Mouse (Mus musculus) ZHBTc4 (cell line): Measurements from ENCODE around the gene Tcam1.

Experiments
- DNase-seq: peaks from one replicate; pipeline ENCODE4 v3.0.0-alpha.2; 2011; ENCODE audit warnings: low read depth, low spot score

The Tcam1 gene

DNA sequence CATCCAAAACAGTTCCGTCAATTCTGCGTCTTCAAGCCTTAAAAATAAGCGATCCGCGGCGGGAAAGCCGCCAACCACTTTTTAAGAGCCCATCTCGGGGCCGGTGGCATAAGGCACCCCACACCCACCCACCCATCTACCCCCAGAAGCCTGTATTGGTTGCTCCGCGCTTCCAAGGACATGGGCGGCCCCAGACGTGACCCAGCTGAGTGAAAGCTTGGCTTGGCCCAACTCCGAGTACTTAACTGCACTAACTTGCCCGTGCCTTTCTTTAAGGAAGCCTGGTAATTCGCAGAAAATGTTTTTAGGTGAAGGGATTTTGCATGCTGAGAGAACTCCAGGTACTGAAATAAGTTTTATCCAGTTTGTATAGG is 3.2 kb upstream of the Tcam1 start:
- DNase-seq: no peak

DNA sequence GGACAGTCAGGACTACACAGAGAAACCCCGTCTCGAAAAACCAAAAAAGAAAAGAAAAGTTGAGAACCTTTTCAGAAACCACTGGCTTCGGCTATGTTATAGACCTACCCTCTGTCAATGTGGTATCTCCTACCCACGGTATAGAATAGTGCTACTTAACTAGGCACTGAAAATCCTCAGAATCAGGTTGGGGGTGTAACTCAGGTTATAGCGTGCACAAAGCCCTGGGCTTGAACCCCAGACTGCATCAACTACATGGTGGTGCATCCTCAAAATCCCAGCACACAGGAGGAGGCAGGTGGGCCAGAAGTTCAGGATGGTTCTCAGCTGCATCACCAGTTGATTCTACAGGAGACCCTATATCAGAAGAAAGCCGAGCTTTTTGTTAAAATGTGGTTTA is 2.7 kb upstream of the Tcam1 start:
- no peak for DNase-seq

DNA sequence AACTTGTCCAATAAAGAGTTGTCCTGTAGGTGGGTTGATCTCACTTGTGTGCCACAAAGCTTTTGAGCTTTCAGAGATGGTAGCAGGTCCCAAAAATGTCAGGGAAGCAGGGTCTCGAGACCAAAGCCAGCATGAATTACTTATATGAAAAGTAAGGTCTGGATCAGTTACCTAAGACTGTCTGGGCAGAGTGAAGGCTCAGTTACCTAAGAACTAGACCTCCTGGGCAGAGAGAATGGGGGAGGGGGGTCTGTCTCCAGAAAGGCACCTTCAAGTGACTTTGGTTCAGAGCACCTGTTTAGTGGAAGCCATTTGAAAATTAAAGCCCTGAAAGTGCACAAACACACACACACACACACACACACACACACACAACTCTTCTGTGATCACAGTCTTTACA is 2.1 kb upstream of the Tcam1 start:
- no peak for DNase-seq

DNA sequence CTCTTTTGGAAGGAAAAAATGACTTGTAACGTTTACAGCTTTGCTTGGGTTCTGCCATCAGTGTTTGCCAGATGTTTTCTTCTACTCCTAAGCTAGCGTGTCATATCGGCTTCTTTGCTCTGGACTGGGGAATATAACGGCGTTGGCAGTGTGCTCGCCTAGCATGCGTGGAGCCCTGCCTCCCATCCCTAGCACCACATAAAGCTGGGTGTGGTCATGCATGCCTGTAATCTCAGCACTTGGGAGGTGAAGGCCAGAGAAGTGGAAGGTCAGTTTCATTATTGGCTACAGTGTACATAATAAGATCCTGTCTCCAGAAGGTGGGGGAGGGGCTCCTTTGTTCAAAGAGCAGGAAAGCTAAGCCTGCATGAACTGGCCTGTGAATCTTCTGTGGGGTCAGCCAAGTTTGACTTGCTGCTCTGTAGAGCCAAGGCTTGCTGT is 1.5 kb upstream of the Tcam1 start:
- peak; percentile 69 for DNase-seq

DNA sequence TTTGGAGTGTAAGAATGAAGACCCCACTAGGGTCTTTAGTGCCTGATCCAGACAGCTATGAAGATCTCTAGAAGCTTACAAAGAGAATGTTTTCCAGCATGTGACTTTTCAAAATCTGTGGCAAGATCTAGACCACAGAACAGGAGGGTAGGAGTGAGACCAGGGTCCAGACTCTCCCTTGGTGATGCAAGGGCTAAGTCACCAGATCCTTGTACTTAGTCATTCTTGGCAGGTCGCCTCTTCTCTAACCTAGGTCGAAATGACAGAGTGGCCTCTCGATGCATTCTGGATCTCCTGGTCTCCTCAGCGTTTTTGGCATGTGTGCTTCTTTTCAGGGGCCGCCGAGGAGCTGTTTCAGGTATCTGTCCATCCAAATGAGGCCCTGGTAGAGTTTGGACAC is 6.0 kb downstream of the Tcam1 start:
- no peak for DNase-seq

DNA sequence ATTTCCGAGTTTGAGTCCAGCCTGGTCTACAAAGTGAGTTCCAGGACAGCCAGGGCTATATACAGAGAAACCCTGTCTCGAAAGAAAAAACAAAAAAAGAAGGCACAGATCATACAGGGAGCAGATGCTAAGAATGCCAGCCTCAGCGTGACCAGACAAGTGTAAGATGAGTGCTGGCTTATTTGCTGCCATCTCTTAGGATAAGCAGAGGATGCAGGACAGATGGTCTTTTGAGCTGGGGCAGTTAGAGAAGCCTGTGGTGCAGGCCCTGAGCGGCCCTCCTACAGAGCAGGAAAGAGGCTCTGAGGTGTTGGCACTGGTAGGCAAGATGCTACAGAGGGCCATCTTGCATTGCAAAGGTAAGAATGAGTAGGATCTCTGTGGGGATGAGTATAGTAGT is 6.9 kb downstream of the Tcam1 start:
- no peak for DNase-seq

DNA sequence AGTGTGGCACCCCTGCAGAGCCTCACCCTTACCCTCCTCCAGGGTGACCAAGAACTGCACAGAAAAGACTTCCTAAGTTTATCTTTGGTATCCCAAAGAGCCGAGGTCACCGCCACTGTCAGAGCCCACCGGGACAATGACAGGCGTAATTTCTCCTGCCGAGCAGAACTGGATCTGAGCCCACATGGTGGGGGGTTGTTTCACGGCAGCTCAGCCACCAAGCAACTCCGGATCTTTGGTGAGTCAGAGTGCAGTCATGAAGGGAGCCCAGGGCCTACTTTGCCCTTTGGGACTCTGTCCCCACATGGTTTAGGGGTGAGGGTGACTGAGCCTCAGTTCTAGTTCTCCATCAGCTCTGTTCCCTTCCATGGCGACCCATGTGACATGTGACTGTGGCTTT is 7.7 kb downstream of the Tcam1 start:
- no peak for DNase-seq

DNA sequence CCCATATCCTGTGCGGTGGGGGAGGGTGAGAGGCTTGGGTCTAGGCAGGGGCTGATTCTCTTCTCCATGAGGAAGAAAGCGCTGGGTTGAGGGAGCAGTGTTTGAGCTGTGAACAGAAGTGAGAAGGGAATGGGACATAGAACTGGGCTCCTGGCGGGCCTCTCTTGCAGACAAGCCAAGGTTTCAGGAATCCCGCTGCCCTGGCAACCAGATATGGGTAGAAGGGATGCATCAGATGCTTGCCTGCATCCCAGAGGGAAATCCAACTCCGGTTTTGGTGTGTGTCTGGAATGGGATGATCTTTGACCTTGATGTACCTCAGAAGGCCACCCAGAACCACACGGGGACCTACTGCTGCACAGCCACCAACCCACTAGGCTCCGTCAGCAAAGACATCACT is 9.7 kb downstream of the Tcam1 start:
- DNase-seq: no peak

DNA sequence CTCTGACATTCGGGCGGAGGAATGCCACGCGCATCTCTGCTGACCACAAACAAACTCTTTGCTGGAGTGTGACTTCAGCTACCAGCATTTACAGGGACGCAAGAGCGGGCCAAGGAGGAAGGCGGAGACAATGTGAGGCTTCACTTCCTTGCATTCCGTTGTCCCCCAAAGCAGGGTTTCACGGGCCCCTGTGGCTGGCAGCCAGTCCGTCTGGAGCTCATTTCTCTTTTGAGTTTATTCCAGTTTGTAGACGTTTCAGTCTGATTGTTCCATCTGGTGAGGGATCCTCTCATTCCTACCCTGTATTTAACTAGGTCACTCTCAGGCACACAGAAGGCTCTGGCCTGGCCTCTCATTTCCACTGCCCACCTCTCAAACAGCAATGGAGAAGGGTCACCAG is 10.5 kb downstream of the Tcam1 start:
- no peak for DNase-seq

DNA sequence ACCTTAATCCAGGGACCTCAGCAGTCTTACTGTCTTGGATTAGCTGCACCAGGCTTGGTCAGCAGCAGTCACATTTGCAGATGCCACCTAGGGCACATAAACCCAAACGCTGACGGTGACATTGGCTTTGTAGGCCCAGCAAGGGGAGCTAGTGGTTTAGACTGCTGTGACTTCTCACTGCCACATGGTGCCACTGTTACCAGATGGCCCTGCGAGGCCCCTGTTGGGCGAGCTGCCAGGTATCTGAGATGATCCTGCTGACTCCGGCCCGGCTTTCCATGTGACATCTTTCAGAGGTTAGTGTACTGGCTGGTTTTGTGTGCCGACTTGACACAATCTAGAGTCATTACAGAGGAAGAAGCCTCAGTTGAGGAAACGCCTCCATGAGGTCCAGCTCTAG is 12.9 kb downstream of the Tcam1 start:
- DNase-seq: no peak

DNA sequence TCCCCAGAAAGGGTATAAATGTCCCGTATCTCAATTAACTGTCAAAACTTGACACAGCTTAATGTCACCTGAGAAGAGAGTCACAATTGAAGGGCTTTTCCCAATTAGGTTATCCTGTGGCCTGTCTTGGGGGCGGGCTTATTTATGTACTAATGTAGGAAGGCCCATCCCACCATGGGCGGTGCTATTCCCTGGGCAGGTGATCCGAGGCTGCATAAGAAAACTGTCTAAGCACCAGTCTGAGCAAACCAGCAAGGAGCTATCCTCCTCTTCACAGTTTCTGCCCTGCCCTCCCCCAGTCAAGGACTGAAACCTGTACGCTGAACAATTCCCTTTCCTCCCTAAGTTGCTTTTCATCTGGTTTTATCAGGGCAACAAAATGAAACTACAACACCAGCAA is 13.9 kb downstream of the Tcam1 start:
- no peak for DNase-seq

DNA sequence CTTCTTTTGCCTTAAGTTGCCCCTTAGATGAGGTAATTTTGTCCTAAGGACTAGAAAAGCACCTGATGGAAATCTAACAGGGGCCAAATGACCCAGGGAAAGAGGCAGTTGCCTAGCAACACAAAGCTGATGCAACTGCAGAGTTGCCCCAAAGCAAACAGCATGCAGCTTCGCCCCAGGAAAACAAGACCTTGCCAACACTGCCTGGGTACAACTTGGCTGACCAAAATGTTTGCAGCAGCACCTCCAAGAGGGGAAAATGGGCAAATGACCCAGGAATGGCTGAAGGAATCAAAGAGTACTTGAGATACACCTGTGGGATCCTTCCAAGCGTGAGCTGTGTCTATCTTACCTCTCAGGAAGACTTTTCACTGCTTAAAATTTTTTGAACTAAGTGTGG is 15.4 kb downstream of the Tcam1 start:
- DNase-seq: no peak

DNA sequence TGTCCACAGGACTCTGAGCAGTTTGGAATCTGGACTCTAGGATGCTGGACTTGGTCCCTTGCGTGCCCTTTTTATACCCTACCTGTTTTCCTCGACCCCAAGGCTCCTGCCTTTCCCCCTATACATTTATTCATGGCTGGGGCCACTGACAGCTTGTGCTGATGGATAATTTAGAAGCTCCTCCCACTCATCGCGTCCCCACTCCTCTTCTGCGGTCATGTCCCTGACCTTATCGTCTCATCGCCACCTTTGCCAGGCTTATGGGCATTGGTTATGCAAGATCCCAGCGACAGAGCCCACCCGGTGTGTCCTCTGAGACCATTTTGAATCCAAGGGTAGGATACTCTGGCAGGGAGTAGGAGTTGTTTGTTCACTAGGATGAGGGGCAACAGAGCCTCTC is 25.3 kb downstream of the Tcam1 start, which contains the start of gene Gh:
TSS of gene Gh (minus strand) at position 101 of the 400 bp plus-strand sequence.
- DNase-seq: no peak

DNA sequence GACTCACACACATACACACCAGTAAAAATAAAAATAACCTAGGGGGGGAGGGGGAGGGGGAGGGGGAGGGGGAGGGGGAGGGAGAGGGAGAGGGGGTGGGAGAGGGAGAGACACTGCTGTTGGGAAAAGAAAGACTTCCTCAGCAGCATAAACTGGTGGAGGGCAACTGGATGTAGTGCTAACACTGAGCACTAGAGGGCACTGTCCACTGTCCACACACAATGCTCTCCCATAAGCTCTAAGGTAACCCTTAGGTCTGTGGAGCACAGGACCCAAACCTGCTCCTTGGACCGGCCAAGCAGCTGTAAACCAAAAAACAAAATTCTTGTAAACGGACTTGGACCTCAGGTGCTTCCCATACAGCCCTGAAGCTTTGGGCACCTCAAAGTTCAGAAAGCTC is 26.2 kb downstream of the Tcam1 start:
- peak; percentile 89 for DNase-seq

DNA sequence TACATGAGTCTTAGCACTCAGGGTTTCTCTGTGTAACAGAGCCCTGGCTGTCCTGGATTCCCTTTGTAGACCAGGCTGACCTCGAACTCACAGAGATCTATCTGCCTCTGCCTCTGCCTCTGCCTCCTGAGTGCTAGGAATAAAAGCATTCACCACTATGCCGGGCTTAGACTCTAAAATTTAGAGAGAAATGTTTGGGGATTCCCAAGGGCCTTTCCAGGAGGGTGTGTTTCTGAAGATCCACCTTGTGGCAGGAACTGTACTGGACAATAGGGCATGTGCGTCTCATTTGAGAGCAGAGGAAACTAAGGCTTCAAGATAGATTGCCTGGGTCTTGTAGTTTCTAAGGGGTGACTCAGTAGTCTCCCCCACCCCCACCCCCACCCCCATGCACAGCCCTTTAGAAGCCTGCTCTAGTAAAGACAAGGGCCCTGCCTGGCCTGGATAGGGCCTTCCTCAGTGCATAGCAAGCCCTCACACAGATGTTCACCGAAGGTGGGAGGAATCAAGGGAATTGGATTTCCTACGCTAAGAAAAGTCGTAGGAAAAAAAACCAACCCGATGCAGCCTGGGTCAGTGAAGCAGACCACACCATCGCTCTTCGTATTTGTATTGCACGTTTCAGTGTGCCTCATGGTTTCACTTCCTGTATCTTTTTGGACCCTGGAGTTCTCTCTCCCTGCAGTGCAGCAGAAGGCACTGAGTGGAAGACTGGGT is 29.0 kb downstream of the Tcam1 start:
- no peak for DNase-seq

DNA sequence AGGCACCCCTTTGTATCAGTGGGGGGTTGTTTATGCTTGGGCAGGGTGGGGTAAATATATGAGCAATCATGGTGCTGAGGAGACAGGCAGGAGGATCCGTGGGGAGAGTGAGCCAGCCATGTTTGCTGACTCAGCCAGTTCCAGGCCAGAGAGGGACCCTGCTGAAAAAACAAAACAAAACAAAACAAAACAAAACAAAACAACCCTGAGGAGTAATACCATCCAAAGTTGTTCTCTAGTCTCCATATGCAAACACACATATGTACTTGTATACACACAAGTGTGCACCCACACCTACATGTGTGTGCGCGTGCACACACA is 29.6 kb downstream of the Tcam1 start:
- no peak for DNase-seq

DNA sequence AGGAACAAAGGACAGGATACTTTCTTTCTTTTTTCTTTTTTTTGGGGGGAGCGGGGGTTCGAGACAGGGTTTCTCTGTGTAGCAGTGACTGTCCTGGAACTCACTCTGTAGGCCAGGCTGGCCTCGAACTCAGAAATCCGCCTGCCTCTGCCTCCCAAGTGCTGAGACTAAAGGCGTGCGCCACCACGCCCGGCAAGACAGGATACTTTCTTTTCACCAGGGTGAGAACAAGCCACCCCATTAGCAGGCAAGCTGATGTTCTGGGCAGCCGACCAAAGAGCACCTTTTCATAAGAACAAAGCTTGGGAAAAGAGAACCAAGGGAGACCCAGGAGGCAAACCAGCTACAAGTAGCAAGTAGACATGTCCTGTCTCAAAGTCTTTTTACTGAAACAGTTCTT is 30.3 kb downstream of the Tcam1 start:
- DNase-seq: no peak

DNA sequence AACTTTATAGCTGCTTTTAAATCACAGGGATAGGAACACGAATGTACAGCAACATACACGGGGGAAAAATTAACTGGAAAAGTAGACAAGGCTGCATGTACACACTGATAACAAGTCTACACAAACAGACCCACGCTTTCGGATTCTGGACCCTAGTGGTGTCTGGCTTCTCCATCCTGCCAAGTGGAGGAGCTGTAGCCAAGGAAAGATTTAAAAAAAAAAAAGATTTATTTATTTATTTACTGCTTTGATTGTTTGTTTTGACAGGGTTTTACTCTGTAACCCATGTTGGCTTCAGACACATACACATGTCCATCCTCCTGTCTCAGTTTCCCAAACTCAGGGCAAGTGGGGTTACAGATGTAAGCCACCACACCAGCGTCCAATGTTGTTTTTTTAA is 31.0 kb downstream of the Tcam1 start:
- no peak for DNase-seq

DNA sequence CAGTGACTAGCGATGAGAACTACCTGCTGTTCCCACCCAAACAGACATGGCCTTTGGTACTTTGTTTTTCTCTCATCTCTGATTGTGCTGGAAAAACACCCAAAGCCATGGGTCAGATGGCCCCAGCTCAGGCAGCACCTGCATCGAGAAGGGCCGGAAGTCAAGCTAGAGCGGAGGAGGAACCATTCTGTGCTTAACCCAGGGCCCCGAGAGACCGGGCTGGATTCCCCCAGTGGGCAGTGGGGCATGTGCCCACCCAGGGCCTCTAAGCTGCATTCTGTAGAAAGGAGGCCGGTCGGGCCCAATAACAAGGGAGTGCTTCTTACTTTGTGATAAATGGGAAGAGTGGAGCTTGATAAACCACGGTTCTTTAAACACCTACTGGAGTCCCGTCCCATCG is 31.7 kb downstream of the Tcam1 start:
- no peak for DNase-seq

DNA sequence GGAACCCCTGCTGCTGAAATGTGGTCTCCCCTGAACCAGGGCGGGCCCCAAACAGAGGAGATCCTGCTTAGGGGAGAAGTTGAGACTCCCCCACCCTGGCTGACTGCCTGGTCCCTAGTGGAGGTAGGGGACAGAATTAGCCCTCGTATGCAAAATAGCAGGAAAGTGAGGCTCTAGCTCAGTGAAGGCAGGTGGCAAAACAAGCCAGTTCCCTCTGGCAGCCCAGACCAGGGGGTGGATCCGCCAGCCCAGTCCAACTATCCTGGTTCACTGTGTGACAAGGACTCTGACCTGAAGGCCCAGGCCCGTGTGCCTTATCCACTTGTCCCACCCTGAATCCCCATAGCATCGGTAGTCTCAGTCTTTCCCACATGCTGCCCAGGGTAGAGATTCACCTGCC is 33.7 kb downstream of the Tcam1 start:
- no peak for DNase-seq

DNA sequence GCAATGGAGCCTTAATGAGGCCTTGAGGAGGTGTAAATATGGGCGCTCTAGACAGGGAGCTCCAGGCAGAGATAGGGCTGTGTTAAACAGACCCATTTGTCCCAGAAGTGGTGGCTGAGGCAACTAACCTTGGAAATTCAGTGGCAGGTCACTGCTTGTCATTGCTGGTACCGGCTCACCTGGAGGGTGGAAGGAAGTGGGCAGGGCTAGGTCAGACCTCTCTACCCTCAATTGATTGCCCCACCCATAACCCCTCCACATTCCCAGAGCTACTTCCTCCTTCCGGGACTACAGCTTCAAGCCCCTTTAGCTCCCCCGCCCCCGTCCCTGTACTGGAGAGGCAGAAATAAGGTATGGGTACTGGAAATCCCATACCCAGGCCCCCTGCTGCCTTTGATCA is 37.1 kb downstream of the Tcam1 start:
- peak; percentile 65 for DNase-seq

DNA sequence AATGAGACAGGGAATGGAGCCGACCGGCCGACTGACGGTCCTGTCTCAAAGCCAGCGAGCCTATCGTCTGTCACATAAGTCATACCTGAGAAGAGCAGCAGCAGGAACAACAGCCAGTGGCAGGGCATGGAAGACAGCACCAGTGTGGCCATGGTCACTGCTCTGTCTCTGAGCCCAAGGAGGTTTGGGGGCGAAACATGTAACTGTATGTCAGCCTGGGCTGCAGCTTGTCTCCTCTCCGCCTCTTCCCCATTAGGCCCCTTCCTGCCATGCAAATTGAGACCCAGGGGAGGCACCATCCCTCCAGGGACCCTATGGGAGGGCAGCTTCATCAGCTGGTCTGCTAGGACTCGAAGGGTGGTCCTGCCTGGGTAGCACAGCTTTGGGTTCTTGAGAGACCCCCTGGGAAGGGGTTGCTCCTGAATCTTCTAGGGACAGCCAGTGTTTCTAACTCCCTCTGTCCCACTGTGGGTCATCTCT is 37.9 kb downstream of the Tcam1 start, which contains the start of gene Cd79b:
TSS of gene Cd79b (minus strand) at position 430 of the 480 bp plus-strand sequence.
- no peak for DNase-seq

DNA sequence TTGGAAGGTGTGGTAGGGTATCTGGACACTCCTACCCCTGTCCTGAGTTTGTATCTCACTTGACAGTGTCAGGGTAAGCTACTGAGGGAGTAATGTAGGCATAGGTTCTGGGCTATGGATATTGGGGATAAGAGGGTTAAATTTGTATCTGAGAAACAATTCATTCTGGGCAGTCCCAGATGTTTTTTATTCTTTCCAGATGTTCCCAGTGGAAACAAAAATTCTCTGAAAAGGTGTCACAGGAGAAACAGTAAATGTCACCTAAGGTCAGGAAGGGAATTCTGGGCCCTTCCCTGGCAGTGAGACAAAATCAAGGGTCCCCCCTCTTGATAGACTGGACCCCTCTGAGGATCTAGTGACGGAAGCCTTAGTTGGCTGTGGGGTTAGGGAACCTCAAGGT is 39.9 kb downstream of the Tcam1 start:
- DNase-seq: no peak

DNA sequence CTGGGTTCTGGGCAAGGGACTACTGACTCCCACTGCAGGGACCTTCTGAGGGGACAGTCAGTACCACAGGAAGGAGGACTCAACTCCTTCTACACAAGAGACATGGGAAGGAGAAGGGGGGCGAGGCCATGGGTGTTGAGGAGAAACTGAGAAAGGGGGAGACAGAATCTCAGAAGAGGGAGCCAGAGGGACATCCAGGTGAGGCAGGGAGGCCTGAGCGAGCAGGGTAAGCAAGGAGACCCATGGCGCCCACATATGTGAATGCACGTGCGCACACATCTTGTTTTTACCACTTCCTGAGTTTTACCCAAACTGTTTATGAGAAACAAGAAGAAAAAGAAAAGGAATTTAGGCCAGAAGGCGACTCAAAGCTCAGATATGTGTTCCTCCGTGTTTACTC is 41.3 kb downstream of the Tcam1 start:
- DNase-seq: no peak
